Mouse (Mus musculus): ENCODE data around the gene Wasf2. TPM values are rescaled to one million over a fixed set of nuclear protein-coding genes. Genes with fewer than 3 reads are reported as not detected.
A peak's percentile ranks its signal among the peaks of the same experiment; 100 is the strongest.
"Not testable (repeated sequence)": the region's sequence is repeated elsewhere in the genome, so short reads cannot be mapped to it uniquely, and the experiment has no call there.

Gene Wasf2
- polyA plus RNA-seq, 1 experiment = 16.3 TPM

- DNase-seq (ENCODE audit: extremely low spot score in 1 of 2, low spot score in 1 of 2) = not testable (repeated sequence)
These were observed 34.6 kb upstream of the Wasf2 start for GRCm38 (mm10) chr4:133095734-133096065.

- not testable (repeated sequence) for DNase-seq (ENCODE audit: extremely low spot score in 1 of 2, low spot score in 1 of 2)
These were observed 33.6 kb upstream of the Wasf2 start for GRCm38 (mm10) chr4:133096671-133097070.

GRCm38 (mm10) chr4:133101751-133102150 is 28.6 kb upstream of the Wasf2 start:
- DNase-seq (ENCODE audit: extremely low spot score in 1 of 2, low spot score in 1 of 2) = no peak

GRCm38 (mm10) chr4:133103525-133104193 is 26.6 kb upstream of the Wasf2 start:
- DNase-seq (ENCODE audit: extremely low spot score in 1 of 2, low spot score in 1 of 2) = no peak

GRCm38 (mm10) chr4:133104194-133104569 is 26.1 kb upstream of the Wasf2 start:
- no peak for DNase-seq (ENCODE audit: extremely low spot score in 1 of 2, low spot score in 1 of 2)

GRCm38 (mm10) chr4:133106691-133107090 is 23.6 kb upstream of the Wasf2 start:
- no peak for DNase-seq (ENCODE audit: extremely low spot score in 1 of 2, low spot score in 1 of 2)

- DNase-seq (ENCODE audit: extremely low spot score in 1 of 2, low spot score in 1 of 2) = no peak
These were observed 22.5 kb upstream of the Wasf2 start for GRCm38 (mm10) chr4:133107788-133108281.

- no peak for DNase-seq (ENCODE audit: extremely low spot score in 1 of 2, low spot score in 1 of 2)
These were observed 21.6 kb upstream of the Wasf2 start for GRCm38 (mm10) chr4:133108481-133109334.

GRCm38 (mm10) chr4:133109335-133109801 is 20.9 kb upstream of the Wasf2 start:
- DNase-seq (ENCODE audit: extremely low spot score in 1 of 2, low spot score in 1 of 2) = no peak

GRCm38 (mm10) chr4:133112175-133112838 is 18.0 kb upstream of the Wasf2 start:
- DNase-seq (ENCODE audit: extremely low spot score in 1 of 2, low spot score in 1 of 2) = no peak

- DNase-seq (ENCODE audit: extremely low spot score in 1 of 2, low spot score in 1 of 2) = no peak
These were observed 16.9 kb upstream of the Wasf2 start for GRCm38 (mm10) chr4:133113351-133113882.

GRCm38 (mm10) chr4:133114762-133115161 is 15.5 kb upstream of the Wasf2 start:
- no peak for DNase-seq (ENCODE audit: extremely low spot score in 1 of 2, low spot score in 1 of 2)

GRCm38 (mm10) chr4:133115721-133116429 is 14.4 kb upstream of the Wasf2 start:
- DNase-seq (ENCODE audit: extremely low spot score in 1 of 2, low spot score in 1 of 2) = no peak

- no peak for DNase-seq (ENCODE audit: extremely low spot score in 1 of 2, low spot score in 1 of 2)
These were observed 13.4 kb upstream of the Wasf2 start for GRCm38 (mm10) chr4:133116756-133117470.

GRCm38 (mm10) chr4:133117556-133118411 is 12.5 kb upstream of the Wasf2 start:
- peak in 1 of 2 experiments; percentile 46 for DNase-seq (ENCODE audit: extremely low spot score in 1 of 2, low spot score in 1 of 2)

- no peak for DNase-seq (ENCODE audit: extremely low spot score in 1 of 2, low spot score in 1 of 2)
These were observed 11.4 kb upstream of the Wasf2 start for GRCm38 (mm10) chr4:133118775-133119375.

GRCm38 (mm10) chr4:133119579-133119978 is 10.7 kb upstream of the Wasf2 start:
- no peak for DNase-seq (ENCODE audit: extremely low spot score in 1 of 2, low spot score in 1 of 2)

GRCm38 (mm10) chr4:133120833-133121321 is 9.4 kb upstream of the Wasf2 start:
- no peak for DNase-seq (ENCODE audit: extremely low spot score in 1 of 2, low spot score in 1 of 2)
